Mouse (Mus musculus) macrophage (primary cell): ENCODE measurements at regions not wholly inside any gene's neighbourhood (a gene's known extent, or its start where the extent isn't known, plus 50 kb on each side); places are given as distances from the start of the nearest gene placed in this dataset.
A peak's percentile ranks its signal among the peaks of the same experiment; 100 is the strongest.

ENCODE experiments used
- H3K27ac ChIP-seq: fragments of 350-480 bp; formaldehyde crosslinking; 2 replicates; pipeline ENCODE4 v1.9.0; 2021
- H3K36me3 ChIP-seq: fragments of 350-480 bp; formaldehyde crosslinking; 2 replicates; pipeline ENCODE4 v1.9.0; 2021; ENCODE audit errors: inconsistent target
- H3K4me3 ChIP-seq: fragments of 350-480 bp; formaldehyde crosslinking; 2 replicates; pipeline ENCODE4 v1.9.0; 2021; ENCODE audit errors: inconsistent target
- H3K79me2 ChIP-seq: fragments of 350-480 bp; formaldehyde crosslinking; 2 replicates; pipeline ENCODE4 v1.9.0; 2021; ENCODE audit errors: inconsistent target
- WGBS: methylation state at CpG from one replicate; pipeline ENCODE4 v1.1.7; 2026; ENCODE audit warnings: inconsistent platforms; ENCODE audit not compliant: missing documents; 5-methylcytosine and 5-hydroxymethylcytosine counted together

GRCm38 (mm10) chr1:184487409-184487808 is 245.0 kb downstream of the Hlx start:
- no peaks in the 10 kb centered on the region for H3K79me2 ChIP-seq
- H3K4me3 ChIP-seq, result no peak overlapping the region
- H3K27ac ChIP-seq, result no peak overlapping the region
- H3K36me3 ChIP-seq, result no peaks in the 10 kb centered on the region
- WGBS, result 88% methylated on average over 6 of the region's 6 CpGs

GRCm38 (mm10) chr1:184484801-184485200 is 247.6 kb downstream of the Hlx start:
- H3K79me2 ChIP-seq, result no peaks in the 10 kb centered on the region
- no peak overlapping the region for H3K27ac ChIP-seq
- H3K36me3 ChIP-seq, result no peaks in the 10 kb centered on the region
- WGBS, result 43% methylated on average over 7 of the region's 8 CpGs
- H3K4me3 ChIP-seq, result no peak overlapping the region

GRCm38 (mm10) chr1:184483371-184483770 is 249.0 kb downstream of the Hlx start:
- H3K27ac ChIP-seq, result no peak overlapping the region
- no peak overlapping the region for H3K4me3 ChIP-seq
- no peaks in the 10 kb centered on the region for H3K79me2 ChIP-seq
- H3K36me3 ChIP-seq, result no peaks in the 10 kb centered on the region
- WGBS, result 92% methylated on average over 7 of the region's 7 CpGs

- WGBS, result 87% methylated on average over 9 of the region's 9 CpGs
Measured at GRCm38 (mm10) chr1:184482026-184482425, 250.4 kb downstream of the Hlx start.

GRCm38 (mm10) chr1:184480571-184481220 is 251.7 kb downstream of the Hlx start:
- Histone ChIP-seq H3K4me3 (no peak overlapping the region), H3K36me3 (no peaks in the 10 kb centered on the region), H3K27ac (peak overlapping the region; percentile 40), H3K79me2 (no peaks in the 10 kb centered on the region)
- WGBS, result 18% methylated on average over 9 of the region's 9 CpGs

More at GRCm38 (mm10) chr1:184482026-184482425, 250.4 kb downstream of the Hlx start:
- Histone ChIP-seq H3K79me2 (no peaks in the 10 kb centered on the region), H3K4me3 (no peak overlapping the region), H3K27ac (no peak overlapping the region), H3K36me3 (no peaks in the 10 kb centered on the region)

GRCm38 (mm10) chr1:184478006-184478405 is 254.4 kb downstream of the Hlx start:
- no peak overlapping the region for H3K4me3 ChIP-seq
- H3K79me2 ChIP-seq, result no peaks in the 10 kb centered on the region
- 9% methylated on average over 7 of the region's 7 CpGs for WGBS
- peak overlapping the region; percentile 25 for H3K27ac ChIP-seq
- no peaks in the 10 kb centered on the region for H3K36me3 ChIP-seq

- no peak overlapping the region for H3K27ac ChIP-seq
- 90% methylated on average over 9 of the region's 9 CpGs for whole genome bisulfite sequencing
- no peaks in the 10 kb centered on the region for H3K36me3 ChIP-seq
- H3K79me2 ChIP-seq, result no peaks in the 10 kb centered on the region
- H3K4me3 ChIP-seq, result no peak overlapping the region
Measured at GRCm38 (mm10) chr1:184462481-184463124, 269.8 kb downstream of the Hlx start.

- Histone ChIP-seq H3K36me3 (no peaks in the 10 kb centered on the region), H3K27ac (no peak overlapping the region), H3K4me3 (no peak overlapping the region), H3K79me2 (no peaks in the 10 kb centered on the region)
Measured at GRCm38 (mm10) chr1:184461411-184461810, 271.0 kb downstream of the Hlx start.

- Histone ChIP-seq H3K27ac (no peak overlapping the region), H3K79me2 (no peaks in the 10 kb centered on the region), H3K4me3 (no peak overlapping the region), H3K36me3 (no peaks in the 10 kb centered on the region)
- WGBS, result 95% methylated on average over 8 of the region's 8 CpGs
Measured at GRCm38 (mm10) chr1:184456727-184457126, 275.7 kb downstream of the Hlx start.

- no peaks in the 10 kb centered on the region for H3K79me2 ChIP-seq
- H3K27ac ChIP-seq, result no peak overlapping the region
- WGBS, result 94% methylated on average over 4 of the region's 4 CpGs
- no peaks in the 10 kb centered on the region for H3K36me3 ChIP-seq
- H3K4me3 ChIP-seq, result no peak overlapping the region
Measured at GRCm38 (mm10) chr1:184454381-184454780, 278.0 kb downstream of the Hlx start.

GRCm38 (mm10) chr1:184453673-184454072 is 278.7 kb downstream of the Hlx start:
- H3K4me3 ChIP-seq, result no peak overlapping the region
- H3K79me2 ChIP-seq, result no peaks in the 10 kb centered on the region
- H3K27ac ChIP-seq, result no peak overlapping the region
- 88% methylated on average over 5 of the region's 5 CpGs for WGBS
- no peaks in the 10 kb centered on the region for H3K36me3 ChIP-seq

GRCm38 (mm10) chr1:184453061-184453460 is 279.4 kb downstream of the Hlx start:
- H3K36me3 ChIP-seq, result no peaks in the 10 kb centered on the region
- H3K4me3 ChIP-seq, result no peak overlapping the region
- no peaks in the 10 kb centered on the region for H3K79me2 ChIP-seq
- WGBS, result 97% methylated on average over 9 of the region's 9 CpGs
- H3K27ac ChIP-seq, result no peak overlapping the region

GRCm38 (mm10) chr1:184451686-184452085 is 280.7 kb downstream of the Hlx start:
- H3K79me2 ChIP-seq, result no peaks in the 10 kb centered on the region
- H3K4me3 ChIP-seq, result no peak overlapping the region
- H3K27ac ChIP-seq, result no peak overlapping the region
- no peaks in the 10 kb centered on the region for H3K36me3 ChIP-seq
- 97% methylated on average over 2 of the region's 2 CpGs for WGBS

GRCm38 (mm10) chr1:184449007-184449406 is 283.4 kb downstream of the Hlx start:
- Histone ChIP-seq H3K36me3 (no peaks in the 10 kb centered on the region), H3K27ac (no peak overlapping the region), H3K79me2 (no peaks in the 10 kb centered on the region), H3K4me3 (no peak overlapping the region)
- WGBS, result 94% methylated on average over 9 of the region's 9 CpGs

GRCm38 (mm10) chr1:184447911-184448310 is 284.5 kb downstream of the Hlx start:
- WGBS, result 67% methylated on average over 7 of the region's 7 CpGs
- H3K79me2 ChIP-seq, result no peaks in the 10 kb centered on the region
- no peak overlapping the region for H3K4me3 ChIP-seq
- no peak overlapping the region for H3K27ac ChIP-seq
- H3K36me3 ChIP-seq, result no peaks in the 10 kb centered on the region
